Mouse (Mus musculus): Measurements from ENCODE around the gene Cog5.

The Cog5 gene

DNA sequence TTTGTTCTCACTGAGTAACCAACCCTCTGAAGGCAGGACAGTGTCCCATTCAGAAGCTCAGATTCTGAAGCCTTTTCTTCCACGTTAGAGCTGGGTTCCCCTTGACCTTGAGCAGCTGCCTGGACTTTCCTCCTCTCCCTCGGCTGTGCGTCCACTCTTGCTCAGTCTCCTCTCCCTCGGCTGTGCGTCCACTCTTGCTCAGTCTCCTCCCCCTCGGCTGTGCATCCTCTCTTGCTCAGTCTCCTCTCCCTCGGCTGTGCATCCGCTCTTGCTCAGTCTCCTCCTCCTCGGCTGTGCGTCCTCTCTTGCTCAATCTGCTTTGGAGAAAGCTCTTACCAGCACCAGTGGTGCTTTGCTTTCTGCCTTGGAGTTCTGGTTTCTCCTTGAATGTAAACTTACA lies 171.2 kb downstream of the Cog5 start:
- DNase-seq = peak; percentile 90

DNA sequence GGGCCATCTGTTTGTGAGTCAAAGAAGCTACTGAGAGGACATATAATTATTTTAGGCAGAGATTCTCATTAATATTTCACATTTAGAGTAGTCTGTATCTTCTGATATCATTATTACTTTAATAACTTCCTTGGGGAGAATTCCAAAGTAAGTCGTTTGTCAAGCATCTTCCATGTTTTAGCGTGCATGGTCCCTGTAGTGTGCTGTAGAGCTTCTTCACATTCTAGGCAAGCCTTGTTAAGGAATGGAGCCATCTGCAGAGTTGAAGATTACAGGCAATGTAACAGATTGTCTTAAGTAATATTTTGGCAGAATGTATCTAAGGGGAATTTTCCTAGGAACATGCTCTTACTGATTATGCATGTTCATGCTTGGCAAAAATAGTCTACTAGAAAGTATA lies 171.8 kb downstream of the Cog5 start:
- DNase-seq = no peak

DNA sequence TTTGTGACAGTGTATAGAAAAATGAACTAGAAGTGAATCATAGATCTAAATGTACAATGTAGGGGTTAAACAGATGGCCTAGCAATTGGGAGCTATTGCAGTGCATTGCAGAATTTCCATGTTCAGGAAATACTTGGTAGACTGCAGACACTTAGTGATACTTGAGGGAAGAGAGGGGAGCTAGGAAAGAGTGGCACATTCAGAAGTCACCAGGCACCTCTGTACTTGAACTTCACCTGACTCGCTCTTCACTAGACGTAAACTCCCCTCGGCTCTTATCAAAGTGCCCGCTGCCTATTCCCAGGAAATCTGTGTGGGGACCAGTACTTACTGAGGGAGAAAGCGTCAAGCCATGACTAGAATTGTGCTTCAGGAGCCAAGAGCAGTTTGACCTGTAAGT lies 180.8 kb downstream of the Cog5 start:
- no peak for DNase-seq

DNA sequence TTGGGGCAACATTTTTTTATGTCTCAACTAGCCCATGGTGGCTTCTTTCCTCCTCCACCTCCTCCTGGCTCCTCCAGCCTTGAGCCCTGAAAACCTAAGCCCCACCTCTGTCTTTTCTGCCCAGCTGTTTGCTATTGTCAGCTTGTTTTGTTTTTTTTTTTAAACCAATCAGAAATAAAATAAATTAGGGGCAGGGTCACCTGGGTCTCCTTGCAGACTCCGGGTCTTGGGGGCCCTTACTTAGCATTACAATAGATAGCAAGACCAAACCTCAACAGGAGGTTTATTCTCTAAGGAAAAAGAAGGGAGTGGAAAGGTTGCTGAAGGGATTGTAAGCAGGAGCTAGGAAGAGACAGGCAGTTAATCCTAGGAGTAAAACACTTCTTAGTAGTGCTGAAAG lies 181.5 kb downstream of the Cog5 start:
- DNase-seq = no peak

DNA sequence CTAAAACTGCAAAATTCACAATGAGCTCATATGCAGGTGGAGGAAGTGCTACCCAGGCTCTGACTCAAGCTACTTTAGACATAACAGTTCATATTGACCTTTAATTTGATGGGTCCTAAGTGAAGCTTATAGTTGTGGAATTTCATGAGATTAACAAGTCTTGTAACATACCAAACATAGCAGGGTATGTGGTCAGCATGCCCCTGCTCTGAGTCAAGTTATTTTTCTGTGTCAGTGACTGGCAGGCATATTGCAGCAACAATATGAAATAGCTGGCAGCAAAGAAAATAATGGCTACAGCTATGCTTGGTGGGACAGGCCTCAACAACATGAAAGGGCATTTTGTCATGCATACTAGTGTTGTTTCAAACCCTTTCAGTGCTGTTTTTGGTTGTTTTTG lies 183.9 kb downstream of the Cog5 start:
- no peak for DNase-seq

DNA sequence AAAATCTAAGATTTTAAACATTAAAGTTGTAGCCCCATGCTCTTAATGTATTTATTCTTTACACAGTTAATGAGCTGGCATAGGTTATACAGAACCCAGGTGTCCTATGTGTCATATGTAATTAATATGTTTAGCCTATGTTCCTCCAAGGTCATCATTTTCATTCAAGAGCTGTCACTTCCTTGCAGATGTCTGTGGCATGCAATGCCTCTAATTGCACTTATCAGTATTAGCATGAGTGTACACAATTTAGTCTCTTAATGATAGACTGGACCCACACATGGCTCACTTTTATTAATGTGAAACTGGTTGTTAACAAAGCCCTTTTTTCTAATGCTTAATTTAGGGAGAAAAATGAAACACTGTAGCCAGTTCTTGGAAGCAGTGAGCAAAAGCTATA lies 184.6 kb downstream of the Cog5 start:
- DNase-seq = no peak

DNA sequence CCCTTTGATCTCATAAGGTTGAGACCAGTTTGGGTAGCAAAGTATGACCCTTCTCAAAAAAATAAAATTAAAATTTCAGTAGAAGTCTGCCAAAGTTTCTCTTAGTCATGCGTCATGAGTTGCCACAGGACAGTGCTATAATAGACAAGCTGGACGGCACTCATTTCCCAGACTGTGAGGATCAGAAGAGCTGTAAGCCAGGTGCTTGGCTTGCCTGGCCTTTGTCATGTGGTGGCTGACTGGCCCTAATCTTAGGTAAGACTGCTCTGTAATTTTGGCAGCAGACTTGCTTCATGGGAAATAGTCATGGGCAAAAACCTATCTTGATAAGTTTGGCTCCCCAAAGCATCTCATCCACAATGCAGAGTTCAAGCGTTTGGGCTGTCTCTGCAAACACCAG lies 191.4 kb downstream of the Cog5 start:
- DNase-seq = peak; percentile 93

DNA sequence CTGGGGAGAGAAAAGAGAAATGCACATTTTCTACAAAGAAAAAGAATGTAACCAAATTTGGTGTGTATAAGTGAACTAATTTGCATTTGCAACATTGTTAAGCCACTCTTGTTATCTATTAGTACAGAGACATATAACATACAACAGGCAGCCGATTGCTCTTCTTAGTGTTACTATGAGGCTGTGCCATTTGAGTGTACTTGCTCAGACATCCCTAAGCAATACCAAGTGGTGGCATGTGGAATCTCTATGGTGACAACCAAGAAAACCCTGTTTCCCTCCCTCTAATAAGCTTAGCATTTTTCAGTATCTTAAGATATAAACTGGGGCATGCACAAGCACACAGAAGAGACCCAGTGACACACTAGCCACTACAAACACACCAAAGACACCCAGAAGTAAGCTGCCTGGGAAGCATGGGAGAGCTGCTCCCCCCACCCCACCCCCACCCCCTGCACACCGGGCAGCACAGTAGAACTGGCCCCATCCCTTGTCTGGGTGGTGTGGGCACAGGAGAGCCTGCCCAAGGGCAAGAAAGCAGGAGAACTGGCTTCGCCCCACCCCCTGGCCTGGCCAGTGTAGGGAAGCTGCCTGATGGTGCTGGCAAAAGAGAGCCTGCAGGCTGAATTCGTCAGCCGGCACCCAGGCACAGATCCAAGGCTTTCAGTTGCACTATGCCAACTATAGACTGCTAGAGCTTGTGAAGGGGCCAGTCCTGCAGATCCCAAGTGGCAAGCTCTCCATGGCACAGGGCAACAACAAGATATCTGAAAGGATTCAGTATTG lies 194.2 kb downstream of the Cog5 start:
- peak; percentile 98 for DNase-seq

DNA sequence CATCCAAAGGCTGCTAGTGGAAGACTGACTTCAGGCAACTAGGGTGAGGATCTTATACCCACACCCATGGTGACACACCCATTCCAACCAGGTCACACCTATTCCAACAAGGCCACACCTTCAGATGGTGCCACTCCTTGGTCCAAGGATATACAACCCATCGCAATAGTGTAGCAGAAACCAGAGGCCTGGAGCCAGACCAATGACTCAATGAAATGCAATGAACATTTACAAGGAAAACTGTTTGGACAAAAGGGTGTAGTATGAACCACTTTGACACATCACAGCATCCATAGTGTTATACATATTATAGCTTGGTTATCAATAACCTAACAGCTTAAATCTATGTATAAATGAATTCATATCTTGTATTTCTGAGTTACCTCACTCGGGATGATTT lies 194.9 kb downstream of the Cog5 start:
- DNase-seq = no peak

DNA sequence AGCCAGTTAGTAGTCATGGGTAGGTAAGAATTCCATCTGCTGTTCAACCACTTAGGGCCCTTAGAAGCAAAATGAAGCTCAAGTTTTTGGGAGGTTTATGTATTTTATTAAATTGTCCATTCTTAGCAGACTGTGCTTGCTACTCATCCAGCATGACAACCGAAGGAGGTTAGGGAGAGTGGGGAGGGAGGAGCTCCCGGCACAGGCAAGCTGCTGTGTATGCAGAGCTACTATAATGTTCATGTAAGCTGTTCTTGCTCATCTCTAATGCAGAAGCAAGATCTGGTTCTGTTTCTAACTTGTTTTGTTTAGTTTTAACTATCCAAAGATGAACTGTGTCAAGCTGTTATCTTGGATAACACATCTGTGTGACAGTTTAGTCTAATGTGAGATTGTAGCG lies 199.4 kb downstream of the Cog5 start:
- DNase-seq = no peak

DNA sequence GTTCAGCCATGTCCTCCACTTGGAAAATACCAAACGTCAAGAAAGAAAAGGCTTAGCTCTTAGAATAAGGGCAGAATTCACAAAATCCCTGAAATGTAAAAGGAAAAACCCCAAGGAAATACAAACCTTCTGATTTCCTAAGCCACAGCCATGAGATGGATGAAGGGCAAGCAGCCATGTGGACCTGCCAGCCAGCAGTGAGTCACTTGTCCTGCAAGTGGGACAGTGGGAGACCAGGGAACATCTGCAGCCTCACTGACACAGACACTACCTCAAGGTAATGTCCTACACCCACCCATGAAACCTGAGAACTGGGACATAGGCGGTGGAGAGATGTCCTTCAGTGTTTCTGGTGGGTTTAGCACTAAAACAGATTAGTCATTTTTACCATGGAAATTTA lies 200.1 kb downstream of the Cog5 start:
- DNase-seq = no peak

DNA sequence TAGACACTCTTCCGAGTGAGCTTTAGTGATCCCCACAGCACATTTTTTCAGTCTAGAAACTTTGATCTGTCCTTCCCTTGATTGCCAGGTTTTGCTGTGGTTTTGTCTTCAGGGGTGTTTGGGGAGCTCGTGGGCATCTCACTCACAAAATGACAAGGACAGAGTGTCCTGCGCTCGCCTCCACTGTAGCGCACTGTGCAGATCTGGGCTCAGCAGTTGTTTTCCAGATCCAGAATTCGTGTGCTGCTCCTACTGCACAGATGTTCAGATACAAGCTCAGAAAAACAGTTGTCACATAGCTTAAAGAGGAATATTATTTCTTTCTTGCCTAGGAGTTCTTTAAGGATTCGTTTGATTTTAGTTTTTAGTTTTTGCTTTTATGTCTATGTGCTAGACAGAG lies 203.1 kb downstream of the Cog5 start:
- DNase-seq = no peak

DNA sequence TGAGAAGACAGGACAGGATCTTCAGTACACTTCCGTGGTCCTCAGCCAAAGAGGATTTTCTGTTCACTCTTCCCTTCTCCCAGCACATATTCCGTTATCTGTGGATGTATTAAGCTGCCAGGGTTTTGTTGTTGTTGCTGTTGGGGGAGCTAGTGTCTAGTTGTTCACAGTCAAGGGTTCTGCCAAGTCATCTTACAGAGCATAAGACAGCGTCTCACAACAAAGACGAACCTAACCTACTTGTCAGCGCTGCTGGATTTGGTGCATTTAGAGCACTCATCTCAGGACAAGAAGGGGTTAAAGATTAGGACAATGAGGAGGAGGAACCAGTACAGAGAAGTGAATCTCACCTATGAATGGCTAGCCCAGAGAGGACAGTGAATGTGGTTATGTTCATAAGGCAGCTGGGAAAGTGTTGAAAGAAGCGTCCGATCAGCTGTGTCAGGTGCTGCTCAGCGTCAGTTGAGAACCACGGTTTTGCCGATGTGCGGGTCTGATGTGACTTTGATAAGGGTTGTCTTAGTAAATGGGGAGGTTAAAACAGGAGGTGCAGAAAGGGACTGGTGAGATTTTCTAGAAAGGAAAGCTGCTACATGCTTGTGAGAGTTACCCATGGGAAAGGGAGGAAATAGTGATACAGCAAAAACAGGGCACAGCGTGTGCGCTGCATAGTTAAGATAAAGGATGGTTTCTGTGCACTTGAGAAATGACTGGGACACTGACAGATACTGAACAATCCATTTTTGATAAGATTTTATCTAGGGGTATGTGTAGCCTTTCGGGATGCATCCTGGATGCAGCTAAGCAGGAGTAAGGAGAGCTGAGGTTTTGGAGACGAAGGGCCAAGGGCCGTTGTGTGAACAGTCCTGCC lies 208.2 kb downstream of the Cog5 start:
- DNase-seq = no peak

DNA sequence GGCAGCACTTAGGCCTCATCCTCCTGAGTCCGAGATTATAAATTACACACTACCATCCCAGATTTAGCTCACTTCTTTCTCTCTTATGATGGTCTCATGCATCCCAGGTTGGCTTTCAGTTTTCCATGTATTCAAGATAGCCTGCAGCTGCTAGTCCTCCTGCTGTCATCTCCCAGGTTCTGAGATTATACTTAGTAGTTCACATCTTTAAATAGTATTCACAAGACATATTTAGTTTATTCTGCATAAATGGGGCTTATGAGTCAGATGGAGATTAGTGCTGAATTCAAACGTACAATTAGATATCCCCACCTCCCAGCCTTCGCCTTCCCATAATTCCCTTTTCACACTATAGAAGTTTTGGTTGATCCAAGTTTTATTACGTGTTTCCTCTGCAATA lies 222.1 kb downstream of the Cog5 start:
- DNase-seq = no peak

DNA sequence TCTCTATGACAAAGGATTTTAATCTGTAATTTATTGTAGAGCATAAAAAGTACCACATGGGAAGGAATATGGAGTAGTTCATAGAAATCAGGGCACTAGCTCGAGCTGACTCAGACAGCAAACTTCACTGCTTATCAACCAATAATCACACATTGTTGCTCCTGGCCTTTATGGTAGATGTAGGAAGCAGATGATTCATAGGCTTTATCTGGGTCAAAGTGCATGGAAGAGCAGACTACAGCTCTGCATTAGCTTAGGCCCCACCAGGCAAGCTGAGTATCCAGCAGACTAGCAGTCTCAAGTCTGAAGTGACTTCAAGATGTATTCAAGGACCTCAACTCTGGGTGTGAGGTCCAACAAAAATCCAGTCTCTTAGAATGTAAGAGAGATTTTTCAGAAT lies 228.1 kb downstream of the Cog5 start:
- DNase-seq = no peak

DNA sequence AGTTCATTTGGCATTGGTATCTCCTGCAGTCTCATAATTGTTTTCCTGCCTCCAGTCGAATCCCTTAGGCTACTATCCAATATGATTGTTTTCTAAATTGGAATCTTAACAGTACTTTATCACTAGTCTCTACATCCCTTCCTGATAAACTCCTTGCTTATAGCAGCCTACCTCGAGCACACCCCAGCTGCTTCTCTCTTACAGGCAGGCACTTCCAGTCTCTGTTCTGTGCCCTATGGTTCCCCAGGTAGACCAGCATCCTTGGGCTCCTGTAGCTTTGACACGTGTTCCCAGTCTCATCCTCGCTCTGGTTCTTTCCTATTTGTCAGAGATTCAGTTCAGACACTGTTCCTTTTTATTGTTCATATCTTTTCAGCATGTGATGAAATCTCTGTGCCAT lies 229.7 kb downstream of the Cog5 start:
- DNase-seq = no peak

DNA sequence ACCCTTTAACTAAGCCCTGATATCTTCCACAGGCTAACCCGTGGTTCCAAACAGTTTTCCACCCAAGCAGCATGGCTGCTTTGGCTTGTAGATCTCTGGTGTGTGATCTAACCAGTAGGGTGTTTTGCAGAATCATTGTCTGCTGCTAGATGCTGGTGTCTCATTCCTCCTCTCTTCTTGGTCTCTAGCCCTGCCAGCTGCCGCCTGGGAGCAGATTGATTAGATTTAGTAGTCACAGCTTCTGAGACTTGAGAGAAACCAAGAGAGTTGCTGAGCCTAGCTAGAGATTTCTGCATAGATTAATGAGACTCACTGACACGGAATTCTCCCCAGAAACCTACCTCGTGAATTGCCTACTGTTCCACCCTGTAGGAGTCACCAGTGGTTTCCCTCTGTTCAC lies 230.4 kb downstream of the Cog5 start:
- no peak for DNase-seq

DNA sequence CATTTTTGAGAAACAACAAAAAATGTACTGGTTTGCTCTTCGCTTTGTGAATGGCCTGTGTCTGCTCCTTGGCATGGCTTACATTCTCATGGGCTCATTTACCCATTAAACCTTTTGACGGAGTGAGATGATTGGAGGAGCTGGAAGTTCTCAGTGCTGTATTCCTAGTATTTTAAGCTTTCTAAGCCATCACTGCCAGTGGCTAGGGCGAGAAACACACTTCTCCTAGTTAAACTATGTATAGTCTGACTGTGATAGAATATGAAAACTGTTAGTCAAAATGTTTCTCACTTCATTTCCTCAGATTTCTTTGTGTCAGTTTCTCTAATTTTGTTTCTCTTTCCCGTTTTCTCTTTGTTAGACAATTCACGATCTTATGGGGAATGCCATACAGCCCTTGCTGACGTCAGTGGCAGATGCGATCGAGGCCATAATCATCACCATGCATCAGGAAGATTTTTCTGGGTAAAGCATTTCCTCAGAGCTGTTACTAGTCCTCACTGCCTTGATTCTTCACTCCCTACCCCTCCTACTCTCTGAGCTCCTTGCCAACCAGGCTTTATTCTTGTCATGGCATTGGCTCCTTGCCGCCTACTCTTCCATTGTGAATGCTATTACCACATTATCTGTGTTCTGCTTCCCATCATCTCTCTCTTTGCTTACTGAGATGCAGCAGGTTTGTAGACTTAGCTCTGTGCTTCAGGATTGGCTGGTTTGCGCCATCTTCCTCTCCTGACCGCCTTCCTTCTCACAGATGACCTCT lies 231.4 kb downstream of the Cog5 start:
- no peak for DNase-seq

DNA sequence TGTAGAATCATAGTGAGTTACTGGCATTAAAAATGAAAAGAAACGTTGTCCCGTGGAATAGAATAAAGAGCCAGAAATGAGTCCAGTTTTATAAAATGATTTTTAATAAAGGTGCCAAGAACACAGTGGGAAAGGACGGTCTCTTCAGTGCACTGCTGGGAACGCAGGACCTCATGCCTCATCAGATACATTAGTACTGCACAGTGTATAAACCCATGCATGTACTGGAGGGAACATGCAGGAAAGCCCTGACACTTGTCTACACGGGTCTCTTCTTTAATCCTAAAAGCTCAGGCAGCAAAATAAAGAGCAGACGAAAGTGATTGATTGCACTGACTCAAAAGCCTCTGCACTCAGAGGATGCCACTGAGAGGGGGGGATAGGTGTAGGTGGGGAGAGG lies 236.0 kb downstream of the Cog5 start:
- DNase-seq = no peak

DNA sequence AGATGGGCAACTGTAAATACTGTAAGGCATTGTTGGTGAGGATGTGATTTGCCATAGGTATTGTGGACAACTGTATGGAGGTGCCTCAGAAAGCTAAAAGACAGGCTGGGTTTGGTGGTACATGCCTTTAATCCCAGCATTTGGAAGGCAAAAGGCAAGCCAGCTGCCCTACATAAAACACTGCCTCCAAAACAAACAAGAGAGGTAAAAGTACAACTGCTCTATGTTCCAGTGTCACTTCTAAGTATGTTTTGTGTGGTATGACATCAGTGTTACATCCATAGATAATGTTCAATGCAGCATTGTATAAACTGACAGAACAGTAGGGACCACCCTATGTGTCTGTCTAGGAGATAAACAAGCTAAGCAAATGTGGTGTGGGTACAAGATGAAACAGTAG lies 237.4 kb downstream of the Cog5 start:
- DNase-seq = no peak

DNA sequence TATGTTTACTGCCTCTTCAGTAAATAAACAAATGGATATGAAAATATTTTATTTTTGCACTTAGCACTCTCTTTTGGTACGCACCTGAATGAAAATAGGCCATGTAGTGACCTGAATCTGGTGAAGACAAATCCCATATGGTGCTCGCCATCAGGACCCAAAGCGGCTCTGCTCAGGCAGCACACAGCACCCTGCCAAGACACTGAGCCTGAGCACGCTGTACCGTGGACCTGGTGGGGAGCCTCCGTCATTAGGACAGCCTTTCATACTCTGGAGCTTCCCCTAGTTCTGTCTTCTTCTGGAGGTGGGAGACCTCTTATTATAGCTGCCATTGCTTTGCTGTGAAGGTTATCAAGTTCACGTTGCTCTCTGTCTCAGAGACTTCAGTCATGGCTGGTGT lies 238.1 kb downstream of the Cog5 start:
- DNase-seq = no peak

DNA sequence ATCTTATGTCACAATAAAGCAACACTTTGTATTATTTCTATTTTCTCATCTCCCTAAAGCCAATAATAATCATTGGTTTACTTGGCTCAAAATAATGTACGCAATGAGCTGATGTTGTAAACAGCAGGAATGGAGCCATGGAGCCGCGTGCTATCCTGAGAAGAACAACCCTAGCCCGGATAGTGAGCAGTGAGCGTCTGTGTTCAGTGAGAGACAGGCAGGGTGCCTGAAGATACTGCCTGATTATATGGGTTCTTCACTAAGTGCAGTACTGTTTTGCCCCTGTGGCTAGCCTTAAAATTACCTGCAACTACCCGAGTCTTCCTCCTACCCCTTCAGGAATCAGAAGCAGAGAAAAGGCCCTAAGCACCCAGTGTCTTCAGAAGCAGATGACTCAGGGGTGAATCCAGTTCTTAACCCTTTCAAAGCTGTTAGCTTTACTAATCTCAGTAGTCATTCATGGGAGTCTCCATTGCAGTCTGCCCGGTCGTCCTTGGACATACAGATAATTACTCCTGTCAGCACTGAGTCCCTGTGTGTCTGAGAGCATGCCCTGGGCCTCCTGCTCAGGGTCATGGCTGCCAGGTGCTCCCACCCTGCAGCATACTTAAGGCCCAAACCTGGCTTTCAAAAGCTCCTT lies 240.5 kb downstream of the Cog5 start:
- DNase-seq = no peak

DNA sequence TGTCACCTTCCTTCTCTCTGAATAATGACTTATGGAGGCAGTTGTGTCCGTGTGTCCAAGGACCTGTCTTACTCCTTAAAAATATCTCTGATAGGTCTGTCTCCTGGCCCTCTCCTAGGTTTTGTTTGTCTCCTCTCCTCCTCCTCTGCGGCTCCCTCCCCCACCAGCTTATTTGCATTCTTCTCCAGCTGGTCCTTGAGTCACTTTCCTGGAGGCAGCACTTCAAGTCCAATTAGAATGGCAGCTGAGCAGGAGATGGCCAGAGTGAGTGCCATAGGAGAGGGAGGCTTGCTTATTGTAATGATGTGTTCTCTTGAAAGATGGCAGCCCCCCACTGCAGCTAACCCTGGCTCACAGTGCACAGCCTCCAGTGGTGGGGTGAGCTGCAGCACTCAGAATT lies 241.2 kb downstream of the Cog5 start:
- DNase-seq = no peak

Data from heart, adult 11 months (tissue).